Mouse (Mus musculus) heart, postnatal 14 days (tissue): ENCODE measurements around the gene Senp6. TPM values are rescaled to one million over a fixed set of nuclear protein-coding genes. Genes with fewer than 3 reads are reported as not detected.
"Not testable (repeated sequence)": the region's sequence is repeated elsewhere in the genome, so short reads cannot be mapped to it uniquely, and the experiment has no call there.

Source experiments
- DNase-seq, 2 experiments: peaks; one replicate each; pipeline ENCODE4 v3.0.0; 2021 to 2022
- intact Hi-C: fragments of 180-260 bp; cut with DNase I; formaldehyde crosslinking; loops from one replicate; pipeline ENCODE4 v1.15.1; 2025
- total RNA-seq, 2 experiments: library from RNA; stranded (reverse); gene quantifications; 2 replicates each; pipeline ENCODE4 v1.2.3; 2021

Senp6 gene
- total RNA-seq, 2 experiments from 2014 or later, result 70.6 to 72.0 TPM

DNA sequence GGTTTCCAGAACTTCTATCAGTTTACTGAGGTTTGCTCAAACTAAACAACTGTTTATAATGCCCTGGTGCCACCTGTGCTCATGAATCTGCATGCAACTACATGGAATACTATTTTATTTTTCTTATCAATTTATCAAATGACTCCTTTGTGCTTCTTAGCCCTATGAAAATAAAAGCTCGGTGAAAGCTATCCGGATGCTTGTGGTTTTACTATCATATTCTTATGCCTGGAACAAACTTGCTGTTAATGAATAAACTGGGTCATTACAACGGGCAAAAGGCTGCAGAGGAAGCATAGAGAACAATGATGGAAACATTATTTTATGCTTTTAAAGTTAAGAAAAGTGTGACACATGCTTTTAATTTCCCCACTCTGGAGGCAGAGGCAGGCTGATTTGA, 3.3 kb downstream of the Senp6 start:
- DNase-seq, result no peak
- intact Hi-C loops, result no loop called here

DNA sequence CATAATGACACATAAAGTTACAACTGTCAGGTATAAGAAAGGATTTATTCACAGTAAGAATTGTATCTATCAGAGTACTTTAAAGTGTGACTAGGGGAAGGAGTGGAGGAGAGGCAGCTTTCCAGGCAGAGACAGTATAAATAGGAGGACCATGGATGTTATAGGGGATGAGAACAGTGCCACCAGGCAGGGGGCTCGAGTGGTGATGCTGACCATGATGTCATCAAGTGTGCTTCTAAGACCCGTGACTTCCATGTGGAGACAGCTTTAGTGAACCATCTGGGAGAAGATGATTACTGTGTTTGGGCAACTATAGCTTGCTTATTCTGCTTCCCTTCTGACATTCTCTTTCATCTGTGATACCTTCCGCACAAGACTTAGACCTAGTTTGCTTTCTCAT, 4.9 kb downstream of the Senp6 start:
- intact Hi-C loops, result no loop called here
- DNase-seq, result no peak

DNA sequence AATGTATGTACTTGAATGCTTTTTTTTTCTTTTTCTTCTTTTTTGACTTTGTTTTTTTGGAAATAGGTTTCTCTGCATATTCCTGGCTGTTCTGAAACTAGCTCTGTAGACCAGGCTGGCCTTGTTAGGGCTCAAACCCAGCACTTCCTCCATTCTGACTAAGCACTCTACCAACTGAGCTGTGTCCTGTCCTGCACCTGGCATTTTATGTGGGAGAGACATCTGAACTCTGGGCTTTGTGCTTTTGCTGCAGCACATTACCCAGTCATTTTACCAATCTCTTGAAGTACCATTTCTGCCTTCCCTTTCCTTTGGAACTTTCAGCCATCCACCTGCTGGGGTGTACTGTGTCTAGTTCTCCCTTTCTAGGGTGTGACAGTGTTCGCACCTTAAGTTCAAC, 7.4 kb downstream of the Senp6 start:
- intact Hi-C loops, result no loop called here
- DNase-seq, result no peak

DNA sequence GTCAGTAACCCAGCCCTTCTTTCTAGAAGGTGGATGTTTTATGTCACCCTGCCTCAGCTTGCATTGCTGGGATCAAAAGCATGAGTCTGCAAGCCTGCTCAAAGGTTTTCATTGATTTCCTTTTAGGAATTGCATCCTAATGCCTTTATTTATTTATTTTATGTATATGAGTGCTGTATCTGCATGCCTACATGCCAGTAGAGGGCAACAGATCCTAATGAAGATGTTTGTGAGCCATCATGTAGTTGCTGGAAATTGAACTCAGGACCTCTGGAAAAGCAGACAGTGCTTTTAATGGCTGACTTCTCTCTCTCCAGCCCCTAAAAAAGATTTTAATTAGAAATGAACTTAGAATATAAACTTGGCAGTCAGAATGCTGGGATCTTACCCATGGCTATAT, 8.2 kb downstream of the Senp6 start:
- DNase-seq, result no peak
- intact Hi-C loops, result no loop called here

DNA sequence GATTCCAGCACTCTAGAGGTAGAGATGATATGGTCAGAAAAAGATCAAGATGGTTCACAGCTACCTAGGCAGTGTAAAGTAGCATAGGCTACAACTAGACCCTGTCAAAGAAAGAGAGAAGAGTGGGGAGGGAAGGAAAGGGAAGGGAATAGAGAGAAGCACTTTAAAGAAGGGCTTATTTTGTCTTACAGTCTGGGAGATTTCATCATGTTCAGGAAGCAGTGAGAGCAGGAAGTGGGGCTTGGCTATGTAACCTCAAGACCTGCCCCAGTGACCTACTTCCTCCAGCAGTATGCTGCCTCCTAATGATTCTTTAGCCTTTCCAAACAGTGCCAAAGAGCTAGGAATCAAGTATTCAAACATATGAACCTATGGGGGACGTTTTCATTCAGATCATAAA, 14.2 kb downstream of the Senp6 start:
- DNase-seq, result no peak
- intact Hi-C loops, result no loop called here

DNA sequence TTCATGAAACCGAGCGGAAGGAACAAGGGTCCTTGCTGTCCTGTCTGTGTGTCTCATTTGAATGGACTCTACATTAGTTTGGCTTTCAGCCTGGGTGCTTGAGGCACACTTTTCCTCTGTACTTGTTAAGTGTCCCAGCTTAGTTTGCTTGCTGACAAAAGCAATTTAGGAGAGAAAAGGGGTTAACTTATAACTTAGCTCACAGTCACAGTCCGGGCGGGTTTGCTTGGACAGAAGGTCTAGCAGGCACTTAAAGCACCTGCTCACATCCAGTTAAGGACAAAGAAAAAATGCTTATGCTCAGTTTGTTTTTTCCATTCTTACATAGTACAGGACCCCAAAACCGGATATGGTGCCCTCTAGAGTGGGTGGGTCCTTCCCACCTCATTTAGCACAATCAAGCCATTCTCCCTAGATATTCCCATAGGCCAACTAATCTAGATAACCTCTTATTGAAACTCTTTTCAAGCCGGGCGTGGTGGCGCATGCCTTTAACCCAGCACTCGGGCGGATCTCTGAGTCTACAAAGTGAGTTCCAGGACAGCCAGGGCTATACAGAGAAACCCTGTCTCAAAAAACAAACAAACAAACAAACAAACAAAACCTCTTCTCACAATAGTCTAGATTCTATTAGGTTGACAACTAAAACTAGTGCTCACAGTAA, 17.9 kb downstream of the Senp6 start:
- intact Hi-C loops, result no loop called here
- DNase-seq, result no peak

DNA sequence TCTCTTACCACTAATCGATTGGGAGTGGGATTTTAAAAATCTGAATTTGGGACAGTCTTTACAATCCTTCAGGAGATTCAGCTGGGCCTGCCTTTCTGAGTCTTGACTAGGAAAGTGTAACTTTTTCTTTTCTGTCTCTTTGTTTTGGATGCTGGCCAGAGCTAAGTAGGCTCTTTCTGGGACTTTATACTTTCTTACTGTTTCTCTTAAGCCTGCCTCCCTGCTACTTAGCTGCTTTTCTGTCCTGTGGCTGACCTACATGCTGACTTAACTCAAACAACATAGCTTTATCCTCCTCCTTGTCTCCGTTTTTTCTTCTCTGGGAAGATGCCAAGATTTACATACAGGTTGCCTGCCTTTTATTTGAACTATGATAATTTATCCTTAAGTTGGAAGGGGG, 19.0 kb downstream of the Senp6 start:
- no peak for DNase-seq
- intact Hi-C loops, result no loop called here

DNA sequence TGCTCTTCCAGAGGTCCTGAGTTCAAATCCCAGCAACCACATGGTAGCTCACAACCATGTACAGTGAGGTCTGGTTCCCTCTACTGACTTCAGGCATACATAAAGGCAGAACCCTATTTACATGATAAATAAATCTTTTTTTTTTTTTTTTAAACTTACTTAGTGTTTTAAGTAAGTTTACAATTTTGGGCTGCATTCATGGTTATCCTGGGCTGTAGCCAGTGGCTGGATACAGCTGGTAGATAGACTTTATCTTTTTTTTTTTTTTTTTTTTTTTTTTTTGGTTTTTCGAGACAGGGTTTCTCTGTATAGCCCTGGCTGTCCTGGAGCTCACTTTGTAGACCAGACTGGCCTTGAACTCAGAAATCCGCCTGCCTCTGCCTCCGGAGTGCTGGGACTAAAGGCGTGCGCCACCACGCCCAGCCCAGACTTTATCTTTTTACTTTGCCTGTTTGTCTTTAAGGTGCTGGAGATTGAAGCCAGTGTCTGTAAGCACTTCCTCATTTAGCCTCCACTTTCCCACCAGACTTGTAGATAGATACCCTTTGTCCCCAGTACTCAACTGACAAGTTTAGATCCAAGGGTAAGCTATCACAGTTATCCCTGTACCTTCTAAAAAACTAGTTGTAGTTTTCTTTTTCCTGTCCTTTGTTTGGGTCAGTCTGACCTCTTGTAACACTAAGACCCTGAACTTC, 19.7 kb downstream of the Senp6 start:
- intact Hi-C loops, result not testable (repeated sequence)

DNA sequence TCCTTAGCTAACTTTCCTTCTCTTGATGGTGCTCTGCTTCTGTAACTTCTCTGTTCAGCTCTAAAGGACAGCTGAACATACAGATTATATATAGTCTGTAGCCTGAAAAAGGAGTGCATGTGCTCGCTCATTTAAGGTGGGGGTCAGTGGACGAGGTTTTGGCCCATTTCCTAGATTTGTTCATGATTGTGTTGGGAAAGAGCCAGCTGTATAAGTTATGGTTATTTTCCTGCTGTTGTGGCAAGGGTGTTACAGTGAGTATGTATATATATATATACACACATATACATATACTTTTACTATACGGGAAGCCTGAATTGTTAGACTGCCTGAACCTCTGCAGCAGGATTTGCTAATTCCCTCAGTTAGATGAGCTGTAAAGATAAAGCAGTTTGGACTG, 22.7 kb downstream of the Senp6 start:
- intact Hi-C loops, result no loop called here

More for the DNA sequence above, 19.7 kb downstream of the Senp6 start:
- not testable (repeated sequence) for DNase-seq

DNA sequence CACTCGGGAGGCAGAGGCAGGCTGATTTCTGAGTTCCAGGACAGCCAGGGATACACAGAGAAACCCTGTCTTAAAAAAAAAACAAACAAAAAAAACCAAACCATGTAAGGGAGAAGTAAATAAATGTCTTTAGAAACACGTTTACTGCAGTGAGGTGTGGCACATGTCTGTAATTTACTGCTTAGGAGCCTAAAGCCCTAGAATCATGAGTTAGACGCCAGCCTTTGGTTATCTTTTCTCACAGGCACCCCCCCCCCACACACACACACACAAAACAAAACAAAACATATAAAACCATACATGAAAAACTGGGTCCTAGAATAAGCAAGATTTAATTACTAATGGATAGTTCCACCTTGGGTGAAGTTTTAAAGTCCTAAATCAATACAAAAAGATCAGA, 29.6 kb downstream of the Senp6 start:
- DNase-seq, result no peak
- intact Hi-C loops, result no loop called here

More for the DNA sequence above, 22.7 kb downstream of the Senp6 start:
- DNase-seq, result no peak

DNA sequence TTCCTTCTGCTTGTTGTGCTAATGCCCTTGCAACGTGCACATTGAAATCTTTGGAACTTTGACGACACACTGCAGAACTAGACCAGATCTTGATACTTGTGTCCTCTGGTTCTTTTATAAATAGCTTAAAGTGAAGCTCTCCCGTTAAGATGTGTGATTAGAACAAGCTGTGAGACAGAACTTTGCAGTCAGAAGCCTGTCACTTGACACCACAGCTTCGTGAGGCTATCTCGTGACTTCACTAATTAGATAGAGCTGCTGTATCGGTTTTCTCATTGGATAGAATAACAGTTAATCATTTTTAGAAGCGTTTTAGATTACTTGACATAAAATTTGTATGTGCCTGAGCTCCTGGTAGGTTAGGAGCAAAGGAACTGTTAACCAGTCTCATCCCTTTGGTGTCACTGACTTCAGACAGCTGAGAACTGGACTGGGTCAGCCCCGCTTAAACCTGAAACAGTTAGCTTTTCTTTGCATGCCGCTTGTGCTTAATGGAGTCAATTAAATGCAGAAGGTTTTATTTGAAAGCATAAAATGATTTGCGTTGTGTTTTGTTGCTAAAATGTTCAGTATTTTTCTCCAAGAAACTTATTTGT, 79.4 kb downstream of the Senp6 start:
- DNase-seq, result no peak
- intact Hi-C loops, result no loop called here

DNA sequence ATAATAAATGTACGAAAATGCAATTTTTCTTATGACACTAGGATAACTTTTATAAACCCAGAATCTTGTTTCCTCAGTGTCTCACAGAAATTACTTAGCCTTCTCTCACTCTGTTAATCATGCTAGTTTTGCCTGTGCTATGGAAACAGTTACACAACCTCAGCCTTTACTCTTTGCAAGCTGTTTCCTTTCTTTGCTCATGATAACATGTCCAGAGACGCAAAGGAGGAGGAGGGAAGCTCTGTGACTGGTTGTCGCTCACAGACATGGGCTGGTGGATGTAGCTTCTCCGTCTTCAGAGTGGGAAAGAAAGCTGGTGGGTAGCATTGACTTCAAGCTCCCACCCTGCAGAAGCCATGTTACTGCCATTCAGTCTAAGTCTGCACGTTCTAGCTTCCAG, 82.9 kb downstream of the Senp6 start:
- intact Hi-C loops, result no loop called here
- DNase-seq, result no peak

DNA sequence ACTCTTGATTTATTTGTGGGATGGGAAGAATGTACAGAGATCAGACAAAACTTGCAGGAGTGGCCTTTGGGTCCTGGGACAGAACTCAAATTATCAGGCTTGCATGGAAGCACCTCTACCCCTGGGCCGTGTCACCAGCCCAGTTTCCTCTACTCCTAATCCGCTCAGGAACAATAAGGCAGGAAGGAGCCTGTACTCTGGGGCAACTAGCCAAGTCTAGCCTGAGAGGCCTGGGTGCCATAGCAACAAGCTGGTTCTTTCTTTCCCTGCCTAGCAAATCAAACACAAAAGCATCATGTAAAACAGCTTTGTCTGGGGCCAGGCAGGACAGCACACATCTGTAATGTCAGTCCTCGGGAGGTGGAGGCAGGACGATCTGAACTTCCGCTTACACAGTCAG, 88.6 kb downstream of the Senp6 start:
- intact Hi-C loops, result no loop called here
- DNase-seq, result peak; percentile 49 to 53

DNA sequence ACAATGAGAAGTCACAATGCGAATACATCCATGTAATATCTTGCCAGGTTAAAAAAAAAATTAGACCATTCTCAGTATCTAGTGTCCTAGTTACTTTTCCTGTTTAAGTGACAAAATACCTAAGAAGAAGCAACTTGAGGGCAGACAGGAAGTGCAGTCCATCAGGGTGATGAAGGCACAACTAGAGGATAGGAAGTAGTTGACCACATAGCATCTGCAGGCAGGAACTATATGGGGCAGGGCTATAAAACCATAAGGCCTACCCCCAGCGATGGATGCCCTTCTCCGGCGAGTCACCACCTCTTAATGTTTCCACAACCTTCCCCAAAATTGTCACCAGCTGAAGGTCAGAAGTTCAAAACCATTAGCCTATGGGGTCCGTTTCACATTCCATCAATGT, 90.1 kb downstream of the Senp6 start:
- intact Hi-C loops, result no loop called here
- no peak for DNase-seq

DNA sequence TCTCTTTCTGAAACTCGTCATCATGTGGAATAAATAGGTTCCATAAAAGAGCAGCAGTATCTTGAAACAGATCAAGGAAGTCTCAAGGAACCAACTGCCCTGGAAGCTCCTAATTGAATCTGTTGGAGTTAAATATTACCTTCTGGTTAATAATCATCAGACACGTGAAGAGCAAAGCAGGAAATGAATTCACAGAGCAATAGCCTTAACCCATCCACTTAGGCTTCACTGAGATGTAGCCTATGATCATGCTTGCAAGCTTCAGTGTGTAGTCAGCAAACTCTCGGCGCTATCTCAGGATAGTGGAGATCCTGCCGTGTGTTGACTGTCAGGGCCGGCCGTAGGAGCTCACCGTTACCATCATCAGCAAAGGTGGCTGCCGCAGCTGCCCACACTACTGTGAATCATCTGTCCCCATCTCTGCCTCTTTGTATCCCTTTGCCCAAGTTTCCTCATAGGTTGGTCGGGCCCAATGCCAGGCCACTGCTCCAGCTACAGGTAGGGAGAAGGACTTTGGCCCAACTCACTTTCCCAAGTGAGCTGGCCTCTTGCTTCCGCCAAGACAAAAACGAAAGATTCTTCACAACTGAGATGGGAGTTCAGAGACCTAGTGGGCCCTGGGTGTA, 91.2 kb downstream of the Senp6 start:
- DNase-seq, result no peak
- intact Hi-C loops, result no loop called here

DNA sequence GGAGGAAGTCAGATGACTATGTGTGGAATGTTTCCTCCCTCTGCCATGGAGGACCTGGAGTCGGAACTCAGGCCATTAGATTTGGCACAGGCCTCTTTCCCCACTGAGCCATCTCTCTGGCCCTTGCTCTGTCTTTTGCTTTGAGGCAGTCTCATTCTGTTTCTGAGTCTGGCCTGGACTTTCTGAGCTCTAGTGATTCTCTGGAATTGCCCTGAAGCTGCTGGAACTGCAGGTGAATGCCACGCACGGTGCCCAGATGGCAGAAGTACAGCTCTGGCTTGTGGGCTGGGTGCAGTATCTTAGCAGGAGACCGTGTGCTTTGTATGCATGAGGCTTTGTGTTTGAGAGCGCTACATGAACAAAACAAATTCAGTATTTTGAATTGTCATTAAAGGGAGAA, 92.2 kb downstream of the Senp6 start:
- no peak for DNase-seq
- intact Hi-C loops, result no loop called here

DNA sequence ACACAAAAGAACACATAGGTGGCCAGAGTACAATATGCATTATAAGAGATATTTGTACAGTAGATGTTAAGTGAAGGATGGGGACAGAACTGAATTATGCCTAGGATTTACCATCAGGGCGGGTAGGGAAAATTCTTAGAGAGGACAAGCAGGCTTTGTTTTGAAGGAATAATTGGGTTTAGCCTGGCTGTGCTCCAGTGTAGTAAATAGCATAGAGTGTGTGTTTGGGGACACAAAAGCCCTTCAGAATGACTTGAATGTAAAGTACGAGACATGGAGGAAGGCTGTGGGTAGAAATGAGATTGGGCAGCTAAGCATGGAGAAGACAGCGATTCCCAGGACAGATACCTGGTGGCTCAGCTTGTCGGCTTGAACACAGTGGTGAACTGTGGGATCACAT, 94.7 kb downstream of the Senp6 start:
- intact Hi-C loops, result no loop called here
- DNase-seq, result no peak

DNA sequence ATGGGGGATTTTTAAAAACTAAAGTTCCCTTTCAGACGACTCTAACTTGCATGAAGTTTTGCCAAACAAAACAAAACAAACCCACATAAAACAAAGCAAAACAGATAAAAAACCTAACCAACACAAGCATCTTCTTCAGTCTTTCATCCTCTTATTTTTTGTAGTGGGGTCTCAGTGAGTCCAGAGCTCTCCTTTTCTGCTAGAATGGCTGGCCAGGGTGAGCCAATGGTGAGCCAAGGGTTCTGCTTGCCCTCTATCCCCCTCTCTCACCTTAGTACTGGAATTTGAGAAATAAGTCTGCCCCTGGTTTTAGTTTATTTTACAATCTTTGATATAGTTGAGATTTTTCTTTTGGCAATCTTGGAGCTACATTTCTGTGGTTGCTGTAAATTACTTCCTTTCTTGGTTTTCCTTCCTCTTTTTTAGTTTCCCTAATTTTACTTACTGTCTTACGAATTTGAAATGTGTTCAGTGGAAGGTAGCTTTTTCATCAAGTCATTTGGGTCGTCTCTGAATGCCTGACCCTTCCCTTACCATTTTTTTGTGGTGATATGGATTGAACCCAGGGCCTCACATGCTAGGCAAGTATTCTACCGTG, 96.5 kb downstream of the Senp6 start:
- intact Hi-C loops, result no loop called here
- no peak for DNase-seq

DNA sequence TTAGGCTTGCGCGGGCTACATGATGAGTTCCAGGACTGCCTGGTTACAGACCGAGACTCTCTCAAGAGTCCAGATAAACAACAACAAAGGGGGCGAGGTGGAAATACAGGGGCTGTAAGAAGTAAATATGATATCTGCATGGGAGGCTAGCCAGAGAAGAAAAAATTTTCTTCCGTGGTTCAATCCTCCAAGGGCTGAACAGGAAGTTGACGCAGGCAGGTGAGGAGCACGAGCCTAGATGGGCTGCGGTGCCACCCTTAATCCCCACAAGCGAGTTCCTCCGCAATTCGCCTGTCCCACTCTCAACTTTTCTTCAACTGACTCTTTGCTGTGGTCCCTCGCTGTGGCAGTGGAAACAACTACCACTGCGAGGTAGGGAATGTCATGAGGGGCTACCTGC, 97.5 kb downstream of the Senp6 start:
- no peak for DNase-seq
- intact Hi-C loops, result no loop called here

DNA sequence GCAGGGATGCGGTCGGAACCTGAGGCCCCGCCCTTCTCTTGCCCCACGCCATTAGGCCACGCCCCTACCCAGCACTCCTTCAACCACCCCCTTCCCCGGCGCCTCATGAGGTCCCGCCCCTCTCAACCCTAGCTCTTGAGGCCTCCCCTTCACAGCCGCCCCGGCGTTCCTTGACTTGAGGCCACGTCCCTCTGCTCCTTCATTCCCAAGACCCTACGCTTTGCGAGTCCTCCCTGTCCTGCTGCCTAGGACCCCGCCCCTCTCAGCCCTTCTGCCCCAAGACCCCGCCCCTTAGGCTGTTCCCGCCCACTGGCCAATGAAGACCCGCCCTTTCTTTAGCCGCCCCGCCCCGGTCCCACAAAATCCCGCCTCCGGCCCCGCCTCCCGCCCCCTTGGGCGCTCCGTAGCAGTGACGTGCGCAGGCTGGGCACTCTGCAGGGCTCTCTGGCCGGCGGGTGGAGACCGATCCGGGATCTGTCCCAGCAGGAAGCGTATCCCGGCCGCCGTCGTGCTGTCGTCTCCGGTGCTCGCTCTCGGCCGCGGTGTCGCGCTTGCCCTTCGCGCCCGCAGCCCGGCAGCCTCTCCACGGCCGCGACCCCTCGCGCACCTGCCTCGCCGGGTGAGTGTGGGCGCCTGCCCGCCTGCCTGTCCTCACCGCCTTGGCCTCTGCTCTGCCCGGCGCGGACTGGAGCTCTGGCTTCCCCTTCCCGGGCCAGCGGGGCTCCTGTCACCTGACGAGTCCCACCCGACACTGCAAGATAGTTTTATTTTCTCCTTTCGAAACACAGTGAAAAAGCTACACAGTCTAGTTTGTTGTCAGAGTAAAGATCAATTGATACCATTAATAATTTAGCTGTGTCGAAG, 98.1 kb downstream of the Senp6 start, which contains the start of gene Myo6:
Gene Myo6 (plus strand): TSS at position 421 of the 864 bp plus-strand sequence.
- intact Hi-C loops, result loop anchor here (5.0 kb wide), 3 partner anchors 77 to 98 kb away; partner anchors contain the start of gene Senp6
- DNase-seq, result peak; percentile 95 to 96
